Mouse (Mus musculus) C2C12 (cell line): ENCODE data around the gene Nrxn3.

ENCODE experiments used
- CEBPB ChIP-seq: IDR thresholded peaks from one replicate; pipeline ENCODE4 v1.6.1; 2011; ENCODE audit warnings: low read depth, mild to moderate bottlenecking, control low read depth, moderate library complexity
- CTCF ChIP-seq: IDR thresholded peaks from one replicate; pipeline ENCODE4 v1.5.1; 2011; ENCODE audit not compliant: control insufficient read depth, insufficient read depth, insufficient read length
- FOSL1 ChIP-seq: IDR thresholded peaks from one replicate; pipeline ENCODE4 v1.8.0; 2011; ENCODE audit warnings: mild to moderate bottlenecking, low read length; ENCODE audit not compliant: poor library complexity, insufficient read depth, severe bottlenecking
- MAX ChIP-seq: IDR thresholded peaks from one replicate; pipeline ENCODE4 v1.6.1; 2011; ENCODE audit warnings: mild to moderate bottlenecking, control low read depth
- MYOD1 ChIP-seq: IDR thresholded peaks from one replicate; pipeline ENCODE4 v1.6.1; 2011; ENCODE audit warnings: low read depth; ENCODE audit not compliant: control insufficient read depth, insufficient read length
- MYOG ChIP-seq: IDR thresholded peaks from one replicate; pipeline ENCODE4 v1.6.1; 2011; ENCODE audit not compliant: control insufficient read depth, insufficient read length; ENCODE audit errors: extremely low read depth
- USF1 ChIP-seq: IDR thresholded peaks from one replicate; pipeline ENCODE4 v1.6.1; 2011; ENCODE audit warnings: low read depth, mild to moderate bottlenecking, control low read depth, moderate library complexity

- TF ChIP-seq MAX (no peak), CTCF (no peak), FOSL1 (no peak), MYOD1 (no peak), USF1 (no peak), MYOG (no peak), CEBPB (no peak)
Measured at GRCm38 (mm10) chr12:89661219-89661618, 938.5 kb downstream of the Nrxn3 start.
